Mouse (Mus musculus) ES-Bruce4 (cell line): ENCODE measurements around the gene Fgb. TPM values are rescaled to one million over a fixed set of nuclear protein-coding genes. Genes with fewer than 3 reads are reported as not detected.
A peak's percentile ranks its signal among the peaks of the same experiment; 100 is the strongest.

Source experiments
- H3K27ac ChIP-seq: 2 replicates; pipeline ENCODE4 v1.5.1; 2012; ENCODE audit warnings: low read length, inconsistent platforms; ENCODE audit not compliant: insufficient read depth
- H3K27me3 ChIP-seq: 2 replicates; pipeline ENCODE4 v1.6.1; 2012; ENCODE audit warnings: mild to moderate bottlenecking, low read length, inconsistent platforms; ENCODE audit not compliant: control insufficient read depth, poor library complexity, insufficient read depth, severe bottlenecking
- H3K36me3 ChIP-seq: 2 replicates; pipeline ENCODE4 v1.6.1; 2012; ENCODE audit warnings: inconsistent platforms, mild to moderate bottlenecking, low read length, moderate library complexity; ENCODE audit not compliant: control insufficient read depth, poor library complexity, insufficient read depth, severe bottlenecking
- H3K4me1 ChIP-seq: one replicate; pipeline ENCODE4 v1.8.1; 2011; ENCODE audit warnings: low read length; ENCODE audit not compliant: control insufficient read depth, insufficient read depth
- H3K4me3 ChIP-seq: 2 replicates; pipeline ENCODE4 v1.5.1; 2011; ENCODE audit warnings: low read depth, mild to moderate bottlenecking, low read length
- H3K9ac ChIP-seq: 2 replicates; pipeline ENCODE4 v1.6.1; 2012; ENCODE audit warnings: low read depth, mild to moderate bottlenecking, inconsistent platforms; ENCODE audit not compliant: poor library complexity, severe bottlenecking
- H3K9me3 ChIP-seq: replicated peaks from 2 replicates; pipeline ENCODE4 v1.6.1; 2012; ENCODE audit warnings: mild to moderate bottlenecking, low read length, inconsistent platforms; ENCODE audit not compliant: control insufficient read depth, poor library complexity, insufficient read depth, severe bottlenecking
- CTCF ChIP-seq: IDR thresholded peaks from one replicate; pipeline ENCODE4 v1.8.1; 2011; ENCODE audit warnings: low read depth, low read length
- EP300 ChIP-seq: IDR thresholded peaks from 2 replicates; pipeline ENCODE4 v1.6.1; 2011; ENCODE audit warnings: low read depth, low read length; ENCODE audit not compliant: insufficient read depth
- POLR2A ChIP-seq: IDR thresholded peaks from one replicate; pipeline ENCODE4 v1.8.1; 2011; ENCODE audit warnings: low read length; ENCODE audit not compliant: insufficient read depth
- polyA plus RNA-seq: library from polyadenylated mRNA; stranded (reverse); fragments of >200 nt; gene quantifications from 2 replicates; pipeline ENCODE4 v1.2.4, GENCODE M21; 2011; ENCODE audit warnings: low read depth; ENCODE audit not compliant: missing spikeins, insufficient read depth, insufficient read length

The Fgb gene
- polyA plus RNA-seq, 1 experiment: not detected

DNA sequence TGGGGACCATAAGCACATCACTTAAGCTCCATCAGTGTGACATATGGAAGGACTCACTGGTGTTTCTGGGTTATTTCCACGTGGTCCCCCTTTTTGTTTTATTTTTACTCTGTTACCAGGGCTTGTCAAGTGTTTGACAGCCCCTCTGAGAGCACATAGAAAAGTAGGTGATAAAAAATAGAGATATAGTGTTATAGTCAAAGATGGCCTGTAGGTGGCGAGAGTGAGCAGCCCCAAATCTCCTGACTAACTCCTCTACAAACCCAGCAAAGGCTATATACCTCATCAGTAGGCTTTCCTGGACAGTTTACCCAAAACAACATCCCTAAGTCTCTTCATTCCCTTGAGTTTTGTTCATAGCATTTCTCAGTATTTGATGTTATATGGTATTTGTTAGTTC, 47.5 kb downstream of the Fgb start:
- H3K4me3 ChIP-seq: no peak overlapping the region
- no peaks in the 10 kb centered on the region for H3K27me3 ChIP-seq
- no peaks in the 10 kb centered on the region for H3K4me1 ChIP-seq
- no peak overlapping the region for H3K27ac ChIP-seq
- H3K9ac ChIP-seq: no peak overlapping the region
- no peaks in the 10 kb centered on the region for H3K36me3 ChIP-seq
- no peaks in the 10 kb centered on the region for H3K9me3 ChIP-seq
- TF ChIP-seq CTCF: no peak
- TF ChIP-seq EP300: no peak
- no peak for TF ChIP-seq POLR2A

DNA sequence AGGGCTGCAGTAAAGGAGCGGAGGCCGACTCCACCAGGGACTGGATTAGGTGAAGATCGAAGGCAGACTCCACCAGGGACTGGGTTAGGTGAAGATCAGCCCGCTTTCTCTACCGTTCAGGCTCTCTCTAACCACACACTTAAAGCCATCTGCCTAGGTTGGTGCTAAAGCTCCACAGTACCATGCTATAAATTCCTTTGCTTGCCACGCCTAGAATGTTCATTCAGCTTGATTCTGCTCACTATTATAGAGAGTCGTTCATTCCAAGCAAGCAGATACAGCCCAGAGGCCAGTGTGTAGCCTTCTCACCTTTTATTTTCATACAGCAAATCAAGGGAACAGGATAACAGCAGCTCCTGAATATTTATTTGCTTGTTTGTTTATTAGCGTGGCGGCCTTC, 49.7 kb downstream of the Fgb start:
- Histone ChIP-seq H3K27ac (no peak overlapping the region), H3K9me3 (no peaks in the 10 kb centered on the region), H3K4me1 (peaks cover 3% of the 10 kb centered on the region), H3K27me3 (no peaks in the 10 kb centered on the region), H3K4me3 (no peak overlapping the region), H3K36me3 (no peaks in the 10 kb centered on the region), H3K9ac (no peak overlapping the region)
- TF ChIP-seq CTCF: no peak
- no peak for TF ChIP-seq EP300
- TF ChIP-seq POLR2A: no peak

DNA sequence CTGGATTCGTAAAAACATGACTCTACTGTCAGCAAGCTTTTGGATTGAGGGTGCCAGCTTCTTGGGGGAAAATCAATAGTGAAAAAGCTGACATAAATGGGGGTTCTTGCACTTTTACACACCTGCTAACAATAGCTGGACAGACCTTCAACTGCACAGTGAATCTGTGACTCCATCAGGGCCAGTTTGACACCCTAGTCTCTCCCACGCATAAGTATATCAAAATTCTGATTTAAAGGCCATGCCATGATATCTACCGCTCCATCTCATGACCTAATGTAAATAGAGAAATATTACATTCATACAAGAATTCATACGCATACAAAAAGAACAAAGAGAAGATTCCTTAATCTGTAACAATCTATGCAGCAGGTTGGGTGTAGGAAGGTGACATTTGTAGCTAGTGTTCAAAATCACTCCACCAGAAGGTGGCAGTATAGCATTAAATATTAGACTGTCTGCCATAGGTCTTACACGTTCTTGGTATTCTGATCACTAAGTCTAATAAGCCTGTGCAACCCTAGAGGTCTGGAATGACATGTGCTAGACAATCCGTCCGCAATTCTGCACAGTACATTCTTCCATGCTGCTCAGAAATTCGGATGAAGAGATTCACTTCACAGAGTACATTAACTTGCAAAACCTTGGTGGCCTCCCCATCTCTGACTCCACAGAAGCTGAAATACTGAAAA, 50.7 kb downstream of the Fgb start:
- no peak overlapping the region for H3K4me3 ChIP-seq
- H3K9me3 ChIP-seq: no peaks in the 10 kb centered on the region
- no peaks in the 10 kb centered on the region for H3K27me3 ChIP-seq
- peak; percentile 13 for TF ChIP-seq CTCF
- TF ChIP-seq EP300: no peak
- no peak for TF ChIP-seq POLR2A
- peaks cover 3% of the 10 kb centered on the region for H3K4me1 ChIP-seq
- H3K27ac ChIP-seq: no peak overlapping the region
- H3K36me3 ChIP-seq: no peaks in the 10 kb centered on the region
- H3K9ac ChIP-seq: no peak overlapping the region

DNA sequence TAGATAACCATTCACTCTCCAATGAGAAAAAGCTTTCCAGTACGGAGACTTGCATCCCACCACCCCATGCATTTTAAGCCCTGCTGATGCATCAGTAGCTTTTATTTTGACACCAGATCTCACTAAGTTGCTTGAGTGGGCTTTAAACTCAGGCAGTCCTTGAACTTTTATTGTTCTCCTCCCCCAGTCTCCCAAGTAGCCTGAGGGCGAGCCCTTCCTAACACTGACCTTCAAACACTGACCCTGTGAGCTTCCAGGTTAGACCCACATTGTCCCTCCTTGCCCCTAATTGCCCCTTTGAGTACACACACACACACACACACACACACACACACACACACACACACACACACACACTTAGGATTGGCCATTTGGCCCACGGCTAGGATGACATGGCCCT, 53.0 kb downstream of the Fgb start:
- Histone ChIP-seq H3K4me3 (no peak overlapping the region), H3K36me3 (no peaks in the 10 kb centered on the region), H3K9ac (no peak overlapping the region), H3K4me1 (peaks cover 3% of the 10 kb centered on the region), H3K27me3 (no peaks in the 10 kb centered on the region), H3K9me3 (no peaks in the 10 kb centered on the region), H3K27ac (no peak overlapping the region)
- TF ChIP-seq POLR2A (no peak), CTCF (no peak), EP300 (no peak)

DNA sequence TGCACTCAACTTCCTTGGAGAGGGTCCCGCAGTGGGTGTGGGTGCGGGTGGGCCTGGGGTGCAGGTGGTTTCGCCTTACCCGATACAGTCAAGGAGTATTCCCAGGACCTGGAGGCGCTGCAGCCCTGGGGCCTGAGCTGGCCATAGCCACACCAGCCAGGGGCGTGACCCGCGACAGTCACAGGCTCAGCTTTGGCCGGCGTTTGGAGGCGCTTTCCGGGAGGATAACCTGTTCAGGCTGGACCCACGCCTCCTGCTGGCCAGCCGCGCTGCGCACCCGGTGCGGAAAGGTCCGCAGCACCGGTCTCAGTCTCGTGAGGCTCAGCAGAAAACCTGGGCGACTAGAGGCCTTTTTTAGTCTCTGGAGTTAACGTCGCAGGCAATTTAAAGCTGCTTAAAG, 54.3 kb downstream of the Fgb start:
- Histone ChIP-seq H3K4me3 (peak overlapping the region; percentile 35), H3K9me3 (no peaks in the 10 kb centered on the region), H3K27me3 (no peaks in the 10 kb centered on the region), H3K36me3 (no peaks in the 10 kb centered on the region), H3K27ac (no peak overlapping the region), H3K9ac (no peak overlapping the region), H3K4me1 (peaks cover 3% of the 10 kb centered on the region)
- TF ChIP-seq POLR2A (no peak), EP300 (no peak), CTCF (peak; percentile 35)

- Histone ChIP-seq H3K27ac (no peak overlapping the region), H3K27me3 (no peaks in the 10 kb centered on the region), H3K4me3 (no peak overlapping the region), H3K4me1 (peaks cover 3% of the 10 kb centered on the region), H3K9me3 (no peaks in the 10 kb centered on the region), H3K36me3 (no peaks in the 10 kb centered on the region), H3K9ac (no peak overlapping the region)
- TF ChIP-seq EP300 (no peak), POLR2A (no peak), CTCF (no peak)
Measured at GRCm38 (mm10) chr3:82992956-82993355, 56.7 kb downstream of the Fgb start.
